Mouse (Mus musculus) erythroblast, embryonic 14.5 days (primary cell): ENCODE results near the gene Dnajb12.

Source experiments
- GATA1 ChIP-seq: IDR thresholded peaks from 2 replicates; pipeline ENCODE4 v1.6.1; 2012; ENCODE audit warnings: low read length, inconsistent platforms, mixed read lengths
- TAL1 ChIP-seq: IDR thresholded peaks from 3 replicates; pipeline ENCODE4 v1.6.1; 2012; ENCODE audit warnings: low read length, inconsistent platforms, mixed read lengths

GRCm38 (mm10) chr10:59923493-59923892 lies 44.1 kb downstream of the Dnajb12 start:
- no peak for TF ChIP-seq GATA1
- no peak for TF ChIP-seq TAL1
